30 mouse cellular contexts compared by ENCODE assay signal in genomic region chr19:57991099-57991760, GRCm38 (mm10).
DNase-seq lines count a peak whose midpoint lies in the region; ATAC-seq and TF ChIP-seq lines count a peak whose summit lies in the region.
"Had no signal": no experiment of that assay in that cellular context is flagged by ENCODE, and none has a peak within 500 bp of the region (broad histone marks: within the 10 kb centered on the region; RNA-seq: fewer than 3 reads in every experiment).

No protein-coding gene starts in this region.

- no peaks in the 10 kb centered on the region for H3K27me3 ChIP-seq in heart, adult 2 months (ENCODE audit: control insufficient read depth, insufficient read depth, low read length)
- no peaks in the 10 kb centered on the region for H3K27me3 ChIP-seq in forebrain, embryonic 13.5 days
- H3K27me3 ChIP-seq: embryonic facial prominence, embryonic 13.5 days; heart, embryonic 13.5 days; Patski had no signal

- no peak for TF ChIP-seq POLR2A in heart, adult 2 months (IDR thresholded peaks at IDR 0.05; ENCODE audit: insufficient read depth, low read depth, low read length)

- no peak for TF ChIP-seq EP300 in heart, adult 2 months (IDR thresholded peaks at IDR 0.05; ENCODE audit: insufficient read depth, low read depth, low read length)

- TF ChIP-seq CTCF in heart, adult 2 months (IDR thresholded peaks at IDR 0.05), result no peak

- no peak overlapping the region for H3K27ac ChIP-seq in heart, adult 2 months
- H3K27ac ChIP-seq in forebrain, embryonic 13.5 days, result peak overlapping the region; percentile 46
- H3K27ac ChIP-seq: embryonic facial prominence, embryonic 10.5 days; embryonic facial prominence, embryonic 13.5 days; heart, embryonic 10.5 days; heart, embryonic 13.5 days; hindbrain, embryonic 14.5 days; hindbrain, postnatal 0 days had no signal

- H3K9ac ChIP-seq in heart, adult 2 months (ENCODE audit: low read depth, low read length), result no peak overlapping the region
- no peak overlapping the region for H3K9ac ChIP-seq in forebrain, embryonic 13.5 days
- H3K9ac ChIP-seq: embryonic facial prominence, embryonic 13.5 days; heart, embryonic 13.5 days; hindbrain, embryonic 14.5 days had no signal

- no peaks in the 10 kb centered on the region for H3K79me2 ChIP-seq in heart, adult 2 months (replicated peaks; ENCODE audit: control insufficient read depth, insufficient read depth, low read length)

- no peaks in the 10 kb centered on the region for H3K9me3 ChIP-seq in forebrain, embryonic 13.5 days (replicated peaks)
- H3K9me3 ChIP-seq: embryonic facial prominence, embryonic 10.5 days; embryonic facial prominence, embryonic 13.5 days; heart, embryonic 10.5 days; heart, embryonic 13.5 days had no signal

- no peaks in the 10 kb centered on the region for H3K36me3 ChIP-seq in heart, adult 2 months (ENCODE audit: control insufficient read depth, insufficient read depth, low read length)
- H3K36me3 ChIP-seq in forebrain, embryonic 13.5 days (ENCODE audit: poor library complexity, severe bottlenecking), result no peaks in the 10 kb centered on the region; the same call in 1 of the 2 replicates
- H3K36me3 ChIP-seq: embryonic facial prominence, embryonic 13.5 days; heart, embryonic 10.5 days; heart, embryonic 13.5 days had no signal

- peak; percentile 68 for DNase-seq in heart, adult 11 months
- no peak for DNase-seq in heart, adult 2 months
- peak; percentile 41 for DNase-seq in 416B (ENCODE audit: low read depth)
- DNase-seq in Muller cell, postnatal 12 days (ENCODE audit: inconsistent ontology term), result peak; percentile 27
- no peak for DNase-seq in gastrocnemius, postnatal 10 days
- DNase-seq in layer of hippocampus, adult 18-20 months (ENCODE audit: low spot score in 2 of 2), result no peak
- DNase-seq: adrenal gland, postnatal 10 days; adrenal gland, postnatal 36 days; cerebellum, adult 11 months; cerebellum, adult 8-10 months; cerebellum, postnatal 10 days; cerebellum, postnatal 36 days; embryo, embryonic 11 days; gastrocnemius, postnatal 14 days; heart, adult 18-20 months; heart, postnatal 14 days; heart, postnatal 4 days; kidney, adult 18-20 months had no signal

- intact Hi-C loops in heart, adult 2 months (cut with DNase I), result loop anchor here (10.0 kb wide), 1 partner anchor 564 kb away; no protein-coding TSS in a partner anchor

- H3K4me2 ChIP-seq in forebrain, embryonic 13.5 days, result no peak overlapping the region
- H3K4me2 ChIP-seq: embryonic facial prominence, embryonic 13.5 days; heart, embryonic 13.5 days; hindbrain, embryonic 14.5 days had no signal

- H3K4me3 ChIP-seq in heart, adult 2 months, result no peak overlapping the region
- H3K4me3 ChIP-seq in forebrain, embryonic 13.5 days, result no peak overlapping the region
- H3K4me3 ChIP-seq: embryonic facial prominence, embryonic 10.5 days; embryonic facial prominence, embryonic 13.5 days; erythroblast, embryonic 14.5 days; heart, embryonic 10.5 days; heart, embryonic 13.5 days had no signal

- peak; percentile 67; the same call in 1 of the 2 replicates for ATAC-seq in forebrain, embryonic 13.5 days
- ATAC-seq in megakaryocyte-erythroid progenitor cell, adult 5-6 weeks (replicated peaks; ENCODE audit: low FRiP score, low TSS enrichment, poor library complexity, severe bottlenecking), result no peak
- ATAC-seq: hindbrain, postnatal 0 days; inflammation-experienced regulatory T-cells, adult 6 months; intestine, embryonic 16.5 days; Patski had no signal

- 87% methylated on average over 14 of the region's 14 CpGs for WGBS in heart, adult 2 months
- 41% methylated on average over 14 of the region's 14 CpGs for WGBS in forebrain, embryonic 13.5 days

- no peaks in the 10 kb centered on the region for H3K4me1 ChIP-seq in heart, adult 2 months (ENCODE audit: control insufficient read depth, insufficient read depth, low read length)
- H3K4me1 ChIP-seq in forebrain, embryonic 13.5 days, result peaks cover 47% of the 10 kb centered on the region

Comparison
In these comparisons a context has a peak if more than half of its experiments do, and no peak if none do; other contexts are left out.
1. DNase-seq: peak in heart, adult 11 months (single experiment), 416B (single experiment) and Muller cell, postnatal 12 days (single experiment); none in heart, adult 2 months (0 of 2), gastrocnemius, postnatal 10 days (single experiment) and layer of hippocampus, adult 18-20 months (0 of 2).